Mouse (Mus musculus) CD8-positive naive resting alpha-beta T cell, adult 57 days (primary cell): ENCODE results near the gene Moap1. TPM values are rescaled to one million over a fixed set of nuclear protein-coding genes. Genes with fewer than 3 reads are reported as not detected.

Experiments
- total RNA-seq: library from RNA; stranded (reverse); gene quantifications from one replicate; pipeline ENCODE4 v1.2.4, GENCODE M21; 2023

Gene Moap1
- total RNA-seq, result 7.2 TPM

GRCm38 (mm10) chr12:102743589-102744574 is at the start of gene Moap1, which contains the start of gene Tmem251:
Moap1 (minus strand) TSS chr12:102743661.
Tmem251 (plus strand) TSS chr12:102743762.

GRCm38 (mm10) chr12:102758403-102758756 is 14.9 kb upstream of the Moap1 start, which contains the start of gene Gm20604:
Gm20604 (minus strand) TSS chr12:102758672.

GRCm38 (mm10) chr12:102757689-102758402 is 14.4 kb upstream of the Moap1 start, which contains the start of the genes Gm28051, Gon7 and Ubr7:
Gm28051 (minus strand) TSS chr12:102757765.
Gon7 (minus strand) TSS chr12:102757803.
Ubr7 (plus strand) TSS chr12:102757967.

GRCm38 (mm10) chr12:102704457-102705198 is 38.8 kb downstream of the Moap1 start, which contains the start of gene Itpk1:
Itpk1 (minus strand) TSS chr12:102704930.

Other genes starting within 250 kb of the Moap1 start
- not detected for gene Chga, start 188.7 kb downstream of the Moap1 start, total RNA-seq
- 62.1 TPM for gene Itpk1, start 38.7 kb downstream of the Moap1 start, total RNA-seq
- 15.2 TPM for gene Tmem251, start 101 bp upstream of the Moap1 start, total RNA-seq
- gene Gm28051, start 14.1 kb upstream of the Moap1 start, total RNA-seq, result not detected
- 19.7 TPM for gene Gon7, start 14.1 kb upstream of the Moap1 start, total RNA-seq
- gene Ubr7, start 14.3 kb upstream of the Moap1 start, total RNA-seq, result 21.3 TPM
- gene Gm20604, start 15.0 kb upstream of the Moap1 start, total RNA-seq, result 5.6 TPM
- 52.7 TPM for gene Btbd7, start 134.8 kb upstream of the Moap1 start, total RNA-seq
- gene Cox8c, start 155.7 kb upstream of the Moap1 start, total RNA-seq, result not detected
- gene Unc79, start 205.2 kb upstream of the Moap1 start, total RNA-seq, result not detected